Mouse (Mus musculus) myocyte (in vitro differentiated cells): ENCODE results near the gene Slc38a2.

Experiments used
- CEBPB ChIP-seq: IDR thresholded peaks from 2 replicates; pipeline ENCODE4 v1.6.1; 2011; ENCODE audit warnings: mild to moderate bottlenecking, moderate library complexity; ENCODE audit not compliant: poor library complexity, insufficient read depth, severe bottlenecking
- E2F4 ChIP-seq: IDR thresholded peaks from one replicate; pipeline ENCODE4 v1.6.1; 2011; ENCODE audit warnings: mild to moderate bottlenecking, control low read depth, moderate library complexity; ENCODE audit not compliant: insufficient read depth
- MAX ChIP-seq: IDR thresholded peaks from one replicate; pipeline ENCODE4 v1.6.1; 2011; ENCODE audit warnings: low read depth, mild to moderate bottlenecking, control low read depth
- MYOD1 ChIP-seq, 3 experiments: IDR thresholded peaks; one replicate each; pipeline ENCODE4 v1.6.1; 2011; ENCODE audit warnings: control low read depth in 2 of 3, low read depth in 2 of 3, mild to moderate bottlenecking in 2 of 3, moderate library complexity in 1 of 3; ENCODE audit not compliant: insufficient read length in 2 of 3, control insufficient read depth in 1 of 3
- MYOG ChIP-seq, 3 experiments: IDR thresholded peaks; one replicate each; pipeline ENCODE4 v1.6.1; 2011; ENCODE audit warnings: control low read depth in 2 of 3, low read depth in 2 of 3, mild to moderate bottlenecking in 2 of 3; ENCODE audit not compliant: insufficient read length in 2 of 3, control insufficient read depth in 1 of 3, insufficient read depth in 1 of 3
- POLR2A ChIP-seq: IDR thresholded peaks from one replicate; pipeline ENCODE4 v1.6.1; 2011; ENCODE audit warnings: low read depth, mild to moderate bottlenecking, control low read depth, moderate library complexity; ENCODE audit not compliant: insufficient read length
- POLR2AphosphoS2 ChIP-seq: IDR thresholded peaks from one replicate; pipeline ENCODE4 v1.6.1; 2011; ENCODE audit warnings: low read depth, control low read depth; ENCODE audit not compliant: insufficient read length
- REST ChIP-seq: IDR thresholded peaks from one replicate; pipeline ENCODE4 v1.6.1; 2011; ENCODE audit warnings: mild to moderate bottlenecking, control low read depth, moderate library complexity; ENCODE audit not compliant: insufficient read depth, insufficient read length
- SRF ChIP-seq: IDR thresholded peaks from one replicate; pipeline ENCODE4 v1.6.1; 2011; ENCODE audit warnings: low read depth; ENCODE audit not compliant: control insufficient read depth, insufficient read length
- TCF12 ChIP-seq: IDR thresholded peaks from one replicate; pipeline ENCODE4 v1.6.1; 2011; ENCODE audit warnings: mild to moderate bottlenecking, control low read depth; ENCODE audit not compliant: poor library complexity, insufficient read depth, severe bottlenecking
- TCF3 ChIP-seq: IDR thresholded peaks from one replicate; pipeline ENCODE4 v1.6.1; 2011; ENCODE audit warnings: low read depth, control low read depth; ENCODE audit not compliant: insufficient read length

DNA sequence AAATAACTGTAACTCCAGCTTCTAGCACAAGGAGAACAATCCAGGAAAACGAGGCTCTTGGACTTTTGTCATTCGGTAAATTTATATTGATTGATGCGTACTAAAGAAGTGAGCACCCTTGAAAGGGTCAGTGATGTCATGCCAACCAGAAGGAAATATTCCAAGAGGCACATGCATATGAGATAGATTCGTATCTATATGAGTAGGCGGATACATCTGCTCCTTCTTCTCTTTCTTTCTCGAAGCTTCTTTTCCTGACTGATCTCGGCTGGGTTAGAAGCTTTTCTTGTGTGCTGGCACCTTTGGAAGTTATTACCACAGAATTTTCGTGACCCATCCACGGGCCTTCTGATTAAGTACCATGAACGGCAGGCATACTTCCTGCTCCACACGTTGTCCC is 12.1 kb upstream of the Slc38a2 start:
- no peak for TF ChIP-seq REST
- TF ChIP-seq MAX = no peak
- TF ChIP-seq SRF = no peak
- TF ChIP-seq POLR2A = no peak
- TF ChIP-seq TCF3 = no peak
- no peak for TF ChIP-seq POLR2AphosphoS2
- no peak for TF ChIP-seq MYOG (IDR thresholded peaks at IDR 0.05; ENCODE audit: control insufficient read depth in 1 of 3, insufficient read depth in 1 of 3, insufficient read length in 2 of 3, low read depth in 2 of 3)
- TF ChIP-seq CEBPB = no peak
- no peak for TF ChIP-seq TCF12
- TF ChIP-seq E2F4 = no peak
- TF ChIP-seq MYOD1 (IDR thresholded peaks at IDR 0.05; ENCODE audit: control insufficient read depth in 1 of 3, insufficient read length in 2 of 3, low read depth in 2 of 3) = no peak
